Mouse (Mus musculus): Measurements from ENCODE around the gene Nr2e1.

The Nr2e1 gene

DNA sequence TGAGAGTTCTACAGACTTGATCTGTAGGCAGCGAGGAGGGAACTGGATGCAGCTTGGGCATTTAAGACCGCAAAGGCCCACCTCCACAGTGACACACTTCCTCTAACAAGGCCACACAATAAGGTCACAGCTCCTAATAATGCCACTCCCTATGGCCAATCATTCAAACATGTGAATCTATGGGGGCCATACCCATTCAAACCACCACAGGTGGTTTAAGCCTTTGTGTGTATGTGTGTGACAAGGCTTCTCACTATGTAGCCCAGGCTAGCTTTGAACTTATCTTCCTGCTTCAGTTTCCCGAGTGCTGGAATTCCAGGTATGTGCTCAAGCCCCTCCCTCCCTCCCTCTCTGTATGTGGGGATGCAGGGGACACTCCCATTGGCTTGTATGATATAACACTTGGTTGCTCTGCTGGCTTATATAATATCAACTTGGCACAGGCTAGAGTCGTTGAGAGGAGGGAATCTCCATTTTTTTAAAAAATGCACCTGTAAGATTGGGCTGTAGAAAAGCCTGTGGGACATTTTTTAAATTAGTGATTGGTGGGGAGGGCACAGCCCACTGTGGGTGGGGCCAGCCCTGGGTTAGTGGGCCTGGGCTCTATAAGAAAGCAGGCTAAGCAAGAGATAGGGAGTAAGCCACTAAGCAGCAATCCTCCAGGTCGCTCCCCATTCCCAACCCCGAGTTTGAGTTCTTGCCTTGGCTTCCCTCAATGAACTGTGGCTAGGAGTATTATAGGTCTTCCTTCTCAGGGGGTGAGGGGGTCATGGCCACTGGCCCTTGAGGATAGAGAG lies 37.5 kb downstream of the Nr2e1 start:
- no peak for DNase-seq

GRCm38 (mm10) chr10:42537571-42538316 lies 45.7 kb downstream of the Nr2e1 start:
- no peak for DNase-seq

DNA sequence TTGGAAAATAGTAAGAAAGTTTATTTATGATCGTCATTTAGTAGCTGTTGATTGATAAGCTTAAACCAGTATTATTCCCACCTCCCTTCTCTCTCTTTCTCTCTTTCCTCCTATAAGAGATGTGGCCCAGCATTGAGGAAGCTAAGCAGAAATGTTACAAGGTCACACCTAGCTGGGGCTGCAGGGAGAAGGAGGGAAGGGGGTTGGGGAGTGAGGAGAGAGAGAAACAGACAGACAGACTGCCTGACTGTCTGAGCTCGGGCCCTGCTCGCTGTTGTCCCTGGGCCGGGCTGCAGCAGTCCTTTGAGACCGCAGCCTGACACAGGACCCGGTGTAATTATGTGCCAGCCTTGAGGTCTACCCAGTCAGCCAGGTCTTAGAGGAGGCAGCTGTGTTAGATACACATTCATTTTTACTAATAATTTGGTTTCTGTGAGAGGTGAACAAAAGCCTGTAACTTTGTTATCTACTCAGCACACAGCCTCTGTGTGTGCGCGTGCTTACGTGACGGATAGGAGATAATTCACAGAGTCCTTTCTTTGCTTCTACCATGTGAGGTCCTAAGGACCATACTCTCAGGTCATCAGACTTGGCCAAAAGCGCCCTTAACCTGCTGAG lies 49.5 kb downstream of the Nr2e1 start:
- no peak for DNase-seq

DNA sequence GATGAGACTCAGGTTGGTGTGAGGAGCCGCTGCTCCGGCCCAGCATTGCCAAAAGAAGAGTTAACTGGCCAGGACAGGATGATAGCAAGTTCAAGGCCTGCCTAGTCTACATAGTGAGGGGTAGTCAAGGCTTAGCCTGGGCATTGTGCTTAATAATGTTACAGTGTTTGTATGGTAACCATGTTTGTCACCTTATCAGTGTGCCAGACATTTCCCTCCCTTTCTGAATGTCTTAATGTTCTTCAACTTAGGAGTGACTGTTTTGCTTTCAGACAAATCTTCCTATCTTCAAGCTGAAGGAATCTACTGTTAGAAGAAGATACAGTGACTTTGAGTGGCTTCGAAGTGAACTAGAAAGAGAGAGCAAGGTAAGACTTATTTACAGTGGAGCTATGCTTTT lies 57.8 kb downstream of the Nr2e1 start:
- DNase-seq = no peak

GRCm38 (mm10) chr10:42523556-42524162 lies 59.8 kb downstream of the Nr2e1 start:
- DNase-seq = no peak

DNA sequence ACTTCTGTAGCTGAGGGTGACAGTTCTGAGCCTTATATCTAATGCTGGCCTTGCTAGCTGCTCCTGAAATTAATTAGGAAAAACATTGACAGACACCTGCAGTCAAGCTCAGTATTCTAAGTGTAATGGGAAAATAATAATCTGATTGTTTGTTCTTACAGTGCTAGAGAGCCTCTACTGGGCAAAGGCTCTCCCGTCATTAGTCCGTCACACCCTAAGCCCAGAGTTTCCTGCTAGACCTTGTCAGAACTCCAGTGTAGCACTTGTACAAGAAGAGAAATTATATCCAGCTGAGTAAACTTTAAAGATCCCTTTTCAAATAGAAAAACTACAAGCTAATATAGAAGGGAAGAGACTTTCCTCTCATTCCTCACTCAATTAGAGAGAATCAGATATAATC lies 60.5 kb downstream of the Nr2e1 start:
- no peak for DNase-seq

GRCm38 (mm10) chr10:42521315-42521981 lies 62.0 kb downstream of the Nr2e1 start:
- no peak for DNase-seq

DNA sequence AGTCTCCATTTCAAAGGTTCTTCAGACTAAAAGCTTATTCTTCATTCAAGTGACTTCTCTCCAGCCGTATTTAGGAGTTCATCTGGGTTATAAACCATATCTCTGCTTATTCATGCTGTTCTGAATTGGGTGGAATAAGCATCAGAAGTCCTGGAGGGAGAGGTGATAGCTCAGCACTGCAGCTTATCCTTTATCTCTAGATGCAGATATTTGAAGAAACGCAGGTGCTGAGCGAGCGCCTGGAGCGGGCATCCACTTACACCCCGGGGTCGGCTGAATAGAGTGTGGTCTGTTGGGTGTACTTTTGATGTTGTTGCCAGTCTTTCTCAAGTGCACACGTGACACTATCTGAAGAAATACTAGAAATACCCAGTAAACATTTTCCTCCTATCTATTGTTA lies 65.1 kb downstream of the Nr2e1 start:
- no peak for DNase-seq

DNA sequence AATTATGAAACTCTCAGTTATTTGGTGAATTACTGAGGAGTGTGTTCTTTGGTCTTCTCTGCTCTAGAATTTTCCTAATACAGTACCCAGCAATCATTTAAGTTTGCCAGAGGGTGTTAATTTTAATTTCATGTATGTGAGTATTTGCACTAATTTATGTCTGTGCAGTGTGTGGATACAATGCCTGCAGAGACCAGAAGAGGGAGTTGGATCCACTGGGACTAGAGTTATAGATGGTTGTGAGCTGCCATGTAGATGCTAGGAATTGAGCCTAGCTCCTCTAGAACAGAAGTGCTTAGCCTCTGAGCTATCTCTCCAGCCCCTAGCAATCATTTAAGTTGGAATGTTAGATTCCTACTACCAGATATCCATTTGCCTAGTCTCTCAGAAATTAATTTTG lies 69.3 kb downstream of the Nr2e1 start:
- DNase-seq = no peak
